Mouse (Mus musculus): ENCODE data around the gene Arv1. TPM values are rescaled to one million over a fixed set of nuclear protein-coding genes. Genes with fewer than 3 reads are reported as not detected.
A peak's percentile ranks its signal among the peaks of the same experiment; 100 is the strongest.

Arv1 gene
- polyA plus RNA-seq (2015; fragmentation: Nextera tagmentation; extraction: Ambion mirVana), result 14.6 and 15.0 TPM in 2 replicates

DNA sequence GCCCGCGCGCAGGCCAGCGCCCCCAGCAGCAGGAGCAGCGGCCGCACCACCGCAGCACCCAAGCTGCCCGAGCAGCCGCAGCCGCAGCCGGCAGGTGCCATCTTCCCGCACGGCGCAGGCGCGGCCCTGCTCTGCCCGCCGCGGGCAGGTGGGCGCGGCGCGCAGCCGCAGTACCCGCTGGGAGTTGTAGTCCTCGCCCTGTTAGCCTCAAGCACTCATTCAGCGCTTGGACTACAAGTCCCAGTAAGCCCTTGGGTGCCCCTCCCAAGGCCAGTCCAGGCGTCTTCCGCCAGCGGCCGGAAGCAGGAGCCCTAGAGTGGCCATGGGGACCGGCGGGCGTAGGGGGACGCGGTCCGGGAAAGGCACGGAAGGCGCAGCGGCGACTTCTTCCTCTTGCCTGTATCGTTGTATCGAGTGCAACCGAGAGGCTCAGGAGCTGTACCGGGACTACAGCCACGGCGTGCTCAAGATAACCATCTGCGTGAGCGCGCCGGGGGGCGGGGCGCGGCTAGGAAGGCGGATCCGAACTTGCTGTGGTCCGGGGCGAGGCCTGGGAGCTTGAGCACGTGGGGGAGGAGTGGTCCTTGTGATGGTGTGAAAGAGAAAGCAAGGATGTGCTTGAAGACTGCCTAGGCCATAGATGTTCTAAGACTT is at the start of gene Arv1, which contains the start of gene Ttc13:
Arv1 (plus strand) TSS at position 278 of the 654 bp plus-strand sequence.
Ttc13 (minus strand) TSS at position 122 of the 654 bp plus-strand sequence.
- Histone ChIP-seq H3K9me3 (ENCODE audit: low read length) (no peaks in the 10 kb centered on the region), H3K4me1 (ENCODE audit: insufficient read depth, low read depth, low read length) (peaks cover 14% of the 10 kb centered on the region; the same call in 1 of the 2 replicates), H3K9ac (replicated peaks; ENCODE audit: low read depth) (peak within 1 kb of the TSS; percentile 62), H3K4me3 (ENCODE audit: low read depth, low read length) (peak within 1 kb of the TSS; percentile 79), H3K27ac (ENCODE audit: low read length) (peak within 1 kb of the TSS; percentile 32; the same call in 1 of the 2 replicates), H3K4me2 (replicated peaks; ENCODE audit: low read depth, low read length) (peak within 1 kb of the TSS; percentile 93), H3K27me3 (replicated peaks; ENCODE audit: insufficient read depth, low read length) (no peaks in the 10 kb centered on the region), H3K36me3 (ENCODE audit: insufficient read depth, low read length) (no peaks in the 10 kb centered on the region)
- peak; percentile 99 for DNase-seq (ENCODE audit: low spot score)
- TF ChIP-seq EP300 (IDR thresholded peaks at IDR 0.05), result no peak
- peak; percentile 30; the same call in 1 of the 2 replicates for TF ChIP-seq CTCF (IDR thresholded peaks at IDR 0.05)
- under 1% methylated on average over 45 of the region's 59 CpGs for WGBS
- ATAC-seq, result peak; percentile 100

DNA sequence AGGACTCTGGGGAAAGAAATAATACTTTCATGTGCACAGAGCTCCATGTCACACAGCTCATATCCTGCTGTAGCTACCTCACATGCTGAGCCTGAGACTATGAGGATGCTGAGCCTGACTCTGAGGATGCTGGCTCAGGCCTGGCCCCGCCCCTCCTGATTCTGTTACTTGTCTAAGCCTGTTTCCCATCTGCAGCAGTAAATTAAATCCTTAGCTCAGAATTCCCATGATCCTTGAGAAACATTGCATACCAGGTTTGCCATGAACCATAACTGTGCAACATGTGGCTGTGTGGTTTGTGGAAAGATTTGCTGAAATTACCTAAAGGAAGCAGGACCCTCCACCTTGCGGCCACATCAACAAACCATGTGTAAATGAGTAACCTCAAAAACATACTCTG is 49.6 kb upstream of the Arv1 start:
- Histone ChIP-seq H3K4me1 (ENCODE audit: insufficient read depth, low read depth, low read length) (no peaks in the 10 kb centered on the region), H3K27me3 (replicated peaks; ENCODE audit: insufficient read depth, low read length) (no peaks in the 10 kb centered on the region), H3K9me3 (ENCODE audit: low read length) (no peaks in the 10 kb centered on the region), H3K4me2 (replicated peaks; ENCODE audit: low read depth, low read length) (no peak overlapping the region), H3K9ac (replicated peaks; ENCODE audit: low read depth) (no peak overlapping the region), H3K4me3 (ENCODE audit: low read depth, low read length) (no peak overlapping the region), H3K36me3 (ENCODE audit: insufficient read depth, low read length) (no peaks in the 10 kb centered on the region), H3K27ac (ENCODE audit: low read length) (no peak overlapping the region)
- TF ChIP-seq EP300 (IDR thresholded peaks at IDR 0.05), result no peak
- no peak for TF ChIP-seq CTCF (IDR thresholded peaks at IDR 0.05)
- DNase-seq (ENCODE audit: low spot score), result no peak
- ATAC-seq, result no peak
- 96% methylated on average over 2 of the region's 2 CpGs for WGBS

DNA sequence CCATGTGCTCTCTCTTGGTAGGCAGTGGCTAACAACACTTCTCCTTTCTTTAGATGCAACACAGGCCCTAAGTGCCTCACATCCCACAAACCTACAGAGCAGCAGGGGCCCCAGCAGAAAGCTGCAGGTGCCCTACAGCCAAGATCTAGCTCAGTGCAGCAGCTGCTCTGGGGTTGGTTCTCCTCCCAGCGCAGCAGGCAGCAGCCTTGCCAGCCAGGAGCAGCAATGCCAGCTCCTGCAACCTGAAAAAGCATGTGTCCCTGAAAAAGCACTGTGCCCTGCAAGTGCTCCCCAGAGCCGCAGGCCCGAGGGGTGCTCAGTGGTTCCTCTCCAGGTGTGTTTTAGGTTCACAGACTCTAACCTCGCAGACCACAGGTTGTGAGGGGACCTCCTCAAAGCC is 45.3 kb upstream of the Arv1 start:
- H3K9ac ChIP-seq (replicated peaks; ENCODE audit: low read depth), result no peak overlapping the region
- TF ChIP-seq CTCF (IDR thresholded peaks at IDR 0.05), result no peak
- TF ChIP-seq EP300 (IDR thresholded peaks at IDR 0.05), result no peak
- H3K27me3 ChIP-seq (replicated peaks; ENCODE audit: insufficient read depth, low read length), result no peaks in the 10 kb centered on the region
- ATAC-seq (no peak), DNase-seq (ENCODE audit: low spot score) (no peak)
- H3K4me1 ChIP-seq (ENCODE audit: insufficient read depth, low read depth, low read length), result no peaks in the 10 kb centered on the region
- no peaks in the 10 kb centered on the region for H3K9me3 ChIP-seq (ENCODE audit: low read length)
- no peaks in the 10 kb centered on the region for H3K36me3 ChIP-seq (ENCODE audit: insufficient read depth, low read length)
- H3K4me3 ChIP-seq (ENCODE audit: low read depth, low read length), result no peak overlapping the region
- no peak overlapping the region for H3K4me2 ChIP-seq (replicated peaks; ENCODE audit: low read depth, low read length)
- 90% methylated on average over 4 of the region's 4 CpGs for WGBS
- H3K27ac ChIP-seq (ENCODE audit: low read length), result no peak overlapping the region

DNA sequence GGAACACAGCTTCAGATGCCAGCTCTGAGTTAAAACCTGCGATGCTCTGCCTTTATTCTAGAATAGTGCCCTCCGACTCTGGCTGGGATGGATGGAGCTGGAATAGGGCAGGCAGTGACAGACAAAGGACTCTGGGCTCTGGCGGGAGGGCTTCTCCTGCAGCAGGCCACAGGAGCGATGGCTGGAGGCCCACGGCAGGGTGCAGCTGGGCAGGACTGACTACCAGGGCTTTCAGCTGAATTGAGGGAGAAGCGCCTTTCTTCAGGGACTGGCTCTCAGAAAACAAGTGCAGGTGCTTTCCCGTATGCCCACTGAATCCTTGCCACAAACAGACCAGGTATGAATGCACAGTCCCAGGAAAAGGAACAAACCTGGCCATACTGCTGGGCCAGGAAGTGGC is 44.9 kb upstream of the Arv1 start:
- DNase-seq (ENCODE audit: low spot score) (no peak), ATAC-seq (no peak)
- no peaks in the 10 kb centered on the region for H3K27me3 ChIP-seq (replicated peaks; ENCODE audit: insufficient read depth, low read length)
- WGBS, result 89% methylated on average over 7 of the region's 7 CpGs
- H3K4me3 ChIP-seq (ENCODE audit: low read depth, low read length), result no peak overlapping the region
- no peaks in the 10 kb centered on the region for H3K4me1 ChIP-seq (ENCODE audit: insufficient read depth, low read depth, low read length)
- TF ChIP-seq EP300 (IDR thresholded peaks at IDR 0.05), result no peak
- no peak for TF ChIP-seq CTCF (IDR thresholded peaks at IDR 0.05)
- no peak overlapping the region for H3K27ac ChIP-seq (ENCODE audit: low read length)
- no peaks in the 10 kb centered on the region for H3K36me3 ChIP-seq (ENCODE audit: insufficient read depth, low read length)
- H3K9ac ChIP-seq (replicated peaks; ENCODE audit: low read depth), result no peak overlapping the region
- no peak overlapping the region for H3K4me2 ChIP-seq (replicated peaks; ENCODE audit: low read depth, low read length)
- no peaks in the 10 kb centered on the region for H3K9me3 ChIP-seq (ENCODE audit: low read length)

DNA sequence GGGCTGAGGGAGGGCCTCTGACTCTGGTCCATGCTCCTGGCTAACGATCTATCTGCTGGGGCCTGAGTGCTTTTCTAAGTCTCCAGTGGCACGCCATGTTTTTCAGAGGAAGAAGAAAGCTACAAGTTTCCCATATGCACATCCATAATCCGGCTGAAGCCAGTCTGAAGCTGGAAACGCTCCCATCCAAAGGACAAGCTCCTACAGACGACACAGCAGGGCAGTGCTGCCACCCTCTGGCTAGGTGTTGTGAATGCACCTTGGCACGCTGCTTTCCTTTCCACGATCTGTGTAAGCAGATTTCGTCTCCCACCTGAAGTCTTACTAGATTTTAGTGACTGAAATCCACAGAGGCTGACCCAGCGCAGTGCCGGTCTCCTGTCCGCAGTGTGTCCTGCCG is 44.5 kb upstream of the Arv1 start:
- Histone ChIP-seq H3K9ac (replicated peaks; ENCODE audit: low read depth) (no peak overlapping the region), H3K27me3 (replicated peaks; ENCODE audit: insufficient read depth, low read length) (no peaks in the 10 kb centered on the region), H3K27ac (ENCODE audit: low read length) (no peak overlapping the region), H3K4me3 (ENCODE audit: low read depth, low read length) (no peak overlapping the region), H3K9me3 (ENCODE audit: low read length) (no peaks in the 10 kb centered on the region), H3K4me1 (ENCODE audit: insufficient read depth, low read depth, low read length) (no peaks in the 10 kb centered on the region), H3K36me3 (ENCODE audit: insufficient read depth, low read length) (no peaks in the 10 kb centered on the region), H3K4me2 (replicated peaks; ENCODE audit: low read depth, low read length) (no peak overlapping the region)
- peak; percentile 94 for DNase-seq (ENCODE audit: low spot score)
- 44% methylated on average over 12 of the region's 12 CpGs for WGBS
- peak; percentile 48 for ATAC-seq
- TF ChIP-seq CTCF (IDR thresholded peaks at IDR 0.05), result peak; percentile 98
- TF ChIP-seq EP300 (IDR thresholded peaks at IDR 0.05), result no peak

DNA sequence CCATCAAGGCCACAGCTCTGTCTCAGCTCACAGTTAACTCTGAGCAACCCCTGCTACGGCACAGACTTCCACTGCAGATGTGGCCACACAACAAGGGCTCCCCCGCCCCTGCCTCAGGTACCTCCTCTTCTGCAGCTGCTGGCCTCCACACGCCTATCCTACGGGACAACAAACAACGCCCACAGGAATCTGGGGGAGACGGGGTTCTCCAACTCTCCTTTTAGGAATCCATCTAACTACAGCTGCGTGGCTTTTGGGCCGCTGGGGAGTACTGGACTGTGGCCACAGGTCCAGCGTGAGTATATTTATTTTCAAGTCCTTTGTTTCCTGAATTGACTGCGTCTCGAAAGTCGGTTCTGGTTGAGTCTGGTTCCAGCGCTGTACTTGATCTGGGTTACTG is 43.7 kb upstream of the Arv1 start:
- H3K36me3 ChIP-seq (ENCODE audit: insufficient read depth, low read length), result no peaks in the 10 kb centered on the region
- no peak overlapping the region for H3K27ac ChIP-seq (ENCODE audit: low read length)
- TF ChIP-seq EP300 (IDR thresholded peaks at IDR 0.05) (no peak), CTCF (IDR thresholded peaks at IDR 0.05) (no peak)
- no peak overlapping the region for H3K4me3 ChIP-seq (ENCODE audit: low read depth, low read length)
- H3K4me1 ChIP-seq (ENCODE audit: insufficient read depth, low read depth, low read length), result no peaks in the 10 kb centered on the region
- DNase-seq (ENCODE audit: low spot score) (no peak), ATAC-seq (no peak)
- no peak overlapping the region for H3K9ac ChIP-seq (replicated peaks; ENCODE audit: low read depth)
- WGBS, result 92% methylated on average over 13 of the region's 13 CpGs
- no peaks in the 10 kb centered on the region for H3K27me3 ChIP-seq (replicated peaks; ENCODE audit: insufficient read depth, low read length)
- H3K9me3 ChIP-seq (ENCODE audit: low read length), result no peaks in the 10 kb centered on the region
- H3K4me2 ChIP-seq (replicated peaks; ENCODE audit: low read depth, low read length), result no peak overlapping the region
